Mouse (Mus musculus) ES-Bruce4 (cell line): ENCODE measurements around the gene Ptprm. TPM values are rescaled to one million over a fixed set of nuclear protein-coding genes. Genes with fewer than 3 reads are reported as not detected.

ENCODE experiments used
- H3K27ac ChIP-seq: 2 replicates; pipeline ENCODE4 v1.5.1; 2012; ENCODE audit warnings: low read length, inconsistent platforms; ENCODE audit not compliant: insufficient read depth
- H3K27me3 ChIP-seq: 2 replicates; pipeline ENCODE4 v1.6.1; 2012; ENCODE audit warnings: mild to moderate bottlenecking, low read length, inconsistent platforms; ENCODE audit not compliant: control insufficient read depth, poor library complexity, insufficient read depth, severe bottlenecking
- H3K36me3 ChIP-seq: 2 replicates; pipeline ENCODE4 v1.6.1; 2012; ENCODE audit warnings: inconsistent platforms, mild to moderate bottlenecking, low read length, moderate library complexity; ENCODE audit not compliant: control insufficient read depth, poor library complexity, insufficient read depth, severe bottlenecking
- H3K4me1 ChIP-seq: one replicate; pipeline ENCODE4 v1.8.1; 2011; ENCODE audit warnings: low read length; ENCODE audit not compliant: control insufficient read depth, insufficient read depth
- H3K4me3 ChIP-seq: 2 replicates; pipeline ENCODE4 v1.5.1; 2011; ENCODE audit warnings: low read depth, mild to moderate bottlenecking, low read length
- H3K9ac ChIP-seq: 2 replicates; pipeline ENCODE4 v1.6.1; 2012; ENCODE audit warnings: low read depth, mild to moderate bottlenecking, inconsistent platforms; ENCODE audit not compliant: poor library complexity, severe bottlenecking
- H3K9me3 ChIP-seq: replicated peaks from 2 replicates; pipeline ENCODE4 v1.6.1; 2012; ENCODE audit warnings: mild to moderate bottlenecking, low read length, inconsistent platforms; ENCODE audit not compliant: control insufficient read depth, poor library complexity, insufficient read depth, severe bottlenecking
- CTCF ChIP-seq: IDR thresholded peaks from one replicate; pipeline ENCODE4 v1.8.1; 2011; ENCODE audit warnings: low read depth, low read length
- EP300 ChIP-seq: IDR thresholded peaks from 2 replicates; pipeline ENCODE4 v1.6.1; 2011; ENCODE audit warnings: low read depth, low read length; ENCODE audit not compliant: insufficient read depth
- POLR2A ChIP-seq: IDR thresholded peaks from one replicate; pipeline ENCODE4 v1.8.1; 2011; ENCODE audit warnings: low read length; ENCODE audit not compliant: insufficient read depth
- polyA plus RNA-seq: library from polyadenylated mRNA; stranded (reverse); fragments of >200 nt; gene quantifications from 2 replicates; pipeline ENCODE4 v1.2.4, GENCODE M21; 2011; ENCODE audit warnings: low read depth; ENCODE audit not compliant: missing spikeins, insufficient read depth, insufficient read length

The Ptprm gene
- polyA plus RNA-seq, 1 experiment: 10.8 TPM

- no peak for TF ChIP-seq CTCF
- no peak for TF ChIP-seq POLR2A
- TF ChIP-seq EP300: no peak
- Histone ChIP-seq H3K27me3 (no peaks in the 10 kb centered on the region), H3K4me1 (no peaks in the 10 kb centered on the region), H3K36me3 (no peaks in the 10 kb centered on the region), H3K9ac (no peak overlapping the region), H3K4me3 (no peak overlapping the region), H3K9me3 (no peaks in the 10 kb centered on the region), H3K27ac (no peak overlapping the region)
Measured at GRCm38 (mm10) chr17:66710568-66710967, 643.7 kb downstream of the Ptprm start.

- TF ChIP-seq POLR2A (no peak), EP300 (no peak), CTCF (no peak)
- Histone ChIP-seq H3K9me3 (no peaks in the 10 kb centered on the region), H3K4me1 (no peaks in the 10 kb centered on the region), H3K27me3 (no peaks in the 10 kb centered on the region), H3K27ac (no peak overlapping the region), H3K36me3 (no peaks in the 10 kb centered on the region), H3K4me3 (no peak overlapping the region), H3K9ac (no peak overlapping the region)
Measured at GRCm38 (mm10) chr17:66708748-66709147, 645.5 kb downstream of the Ptprm start.

- TF ChIP-seq EP300 (no peak), POLR2A (no peak), CTCF (no peak)
- Histone ChIP-seq H3K36me3 (no peaks in the 10 kb centered on the region), H3K27me3 (no peaks in the 10 kb centered on the region), H3K27ac (no peak overlapping the region), H3K9me3 (no peaks in the 10 kb centered on the region), H3K4me3 (no peak overlapping the region), H3K9ac (no peak overlapping the region), H3K4me1 (no peaks in the 10 kb centered on the region)
Measured at GRCm38 (mm10) chr17:66707684-66708083, 646.6 kb downstream of the Ptprm start.

- Histone ChIP-seq H3K36me3 (no peaks in the 10 kb centered on the region), H3K9ac (no peak overlapping the region), H3K4me1 (no peaks in the 10 kb centered on the region), H3K27me3 (no peaks in the 10 kb centered on the region), H3K27ac (no peak overlapping the region), H3K4me3 (no peak overlapping the region), H3K9me3 (no peaks in the 10 kb centered on the region)
- TF ChIP-seq CTCF (no peak), POLR2A (no peak), EP300 (no peak)
Measured at GRCm38 (mm10) chr17:66701358-66702184, 652.7 kb downstream of the Ptprm start.

GRCm38 (mm10) chr17:66699896-66700295 lies 654.4 kb downstream of the Ptprm start:
- H3K9ac ChIP-seq: no peak overlapping the region
- H3K36me3 ChIP-seq: no peaks in the 10 kb centered on the region
- no peak overlapping the region for H3K4me3 ChIP-seq
- no peaks in the 10 kb centered on the region for H3K4me1 ChIP-seq
- no peak overlapping the region for H3K27ac ChIP-seq
- H3K9me3 ChIP-seq: no peaks in the 10 kb centered on the region
- H3K27me3 ChIP-seq: no peaks in the 10 kb centered on the region
- no peak for TF ChIP-seq POLR2A
- TF ChIP-seq CTCF: no peak

- Histone ChIP-seq H3K9me3 (no peaks in the 10 kb centered on the region), H3K9ac (no peak overlapping the region), H3K4me1 (no peaks in the 10 kb centered on the region), H3K27me3 (no peaks in the 10 kb centered on the region), H3K36me3 (no peaks in the 10 kb centered on the region), H3K4me3 (no peak overlapping the region), H3K27ac (no peak overlapping the region)
- TF ChIP-seq CTCF (no peak), EP300 (no peak), POLR2A (no peak)
Measured at GRCm38 (mm10) chr17:66697650-66698049, 656.6 kb downstream of the Ptprm start.
